Mouse (Mus musculus) neural tube, embryonic 11.5 days (tissue): ENCODE results near the gene Sult1e1. TPM values are rescaled to one million over a fixed set of nuclear protein-coding genes. Genes with fewer than 3 reads are reported as not detected.

Experiments
- ATAC-seq: fragments of 200-750 bp; cut with Nextera tagmentation; 2 replicates; pipeline ENCODE4 v1.8.0; 2017; ENCODE audit warnings: moderate number of reproducible peaks, mild to moderate bottlenecking, moderate TSS enrichment, moderate library complexity; ENCODE audit not compliant: insufficient read depth, low FRiP score, low TSS enrichment
- DNase-seq: peaks from one replicate; pipeline ENCODE4 v3.0.0-alpha.2; 2015; ENCODE audit warnings: low spot score
- H3K27ac ChIP-seq: fragments of 300-500 bp; sonication (generic); 2 replicates; pipeline ENCODE4 v1.5.1; 2014; ENCODE audit warnings: low read depth, mild to moderate bottlenecking, low read length
- H3K27me3 ChIP-seq: fragments of 300-500 bp; sonication (generic); 2 replicates; pipeline ENCODE4 v1.6.1; 2014; ENCODE audit warnings: mild to moderate bottlenecking, low read length, mixed read lengths; ENCODE audit not compliant: control insufficient read depth, insufficient read depth
- H3K36me3 ChIP-seq: fragments of 300-500 bp; sonication (generic); 2 replicates; pipeline ENCODE4 v1.6.1; 2014; ENCODE audit warnings: mild to moderate bottlenecking, low read length, moderate library complexity, mixed read lengths; ENCODE audit not compliant: control insufficient read depth, insufficient read depth
- H3K4me1 ChIP-seq: fragments of 300-500 bp; sonication (generic); 2 replicates; pipeline ENCODE4 v1.6.1; 2014; ENCODE audit warnings: low read length, mixed read lengths; ENCODE audit not compliant: control insufficient read depth, insufficient read depth
- H3K4me2 ChIP-seq: fragments of 300-500 bp; sonication (generic); 2 replicates; pipeline ENCODE4 v1.6.1; 2014; ENCODE audit warnings: low read depth, mild to moderate bottlenecking, moderate library complexity
- H3K4me3 ChIP-seq: fragments of 300-500 bp; sonication (generic); 2 replicates; pipeline ENCODE4 v1.5.1; 2014; ENCODE audit warnings: low read depth, low read length
- H3K9ac ChIP-seq: fragments of 300-500 bp; sonication (generic); 2 replicates; pipeline ENCODE4 v1.6.1; 2014; ENCODE audit warnings: mild to moderate bottlenecking, low read length
- H3K9me3 ChIP-seq: fragments of 300-500 bp; sonication (generic); 2 replicates; pipeline ENCODE4 v1.6.1; 2016; ENCODE audit warnings: low read length; ENCODE audit not compliant: control insufficient read depth
- WGBS: fragments of 180-500 bp; shearing (Covaris S2); extraction: QIAGEN DNeasy Blood & Tissue Kit; methylation state at CpG from one replicate; pipeline ENCODE4 v1.1.7; 2014; 5-methylcytosine and 5-hydroxymethylcytosine counted together
- microRNA-seq: library from miRNA; unstranded; fragments of <30 nt; microRNA quantifications from one replicate; pipeline ENCODE4, GENCODE M21; 2016
- polyA plus RNA-seq: library from polyadenylated mRNA; unstranded; fragments of >200 nt; fragmentation: Nextera tagmentation; extraction: Ambion mirVana; gene quantifications from 2 replicates; pipeline ENCODE4 v1.2.1, GENCODE M21; 2014

The Sult1e1 gene
- polyA plus RNA-seq, 1 experiment from 2014 or later: not detected

DNA sequence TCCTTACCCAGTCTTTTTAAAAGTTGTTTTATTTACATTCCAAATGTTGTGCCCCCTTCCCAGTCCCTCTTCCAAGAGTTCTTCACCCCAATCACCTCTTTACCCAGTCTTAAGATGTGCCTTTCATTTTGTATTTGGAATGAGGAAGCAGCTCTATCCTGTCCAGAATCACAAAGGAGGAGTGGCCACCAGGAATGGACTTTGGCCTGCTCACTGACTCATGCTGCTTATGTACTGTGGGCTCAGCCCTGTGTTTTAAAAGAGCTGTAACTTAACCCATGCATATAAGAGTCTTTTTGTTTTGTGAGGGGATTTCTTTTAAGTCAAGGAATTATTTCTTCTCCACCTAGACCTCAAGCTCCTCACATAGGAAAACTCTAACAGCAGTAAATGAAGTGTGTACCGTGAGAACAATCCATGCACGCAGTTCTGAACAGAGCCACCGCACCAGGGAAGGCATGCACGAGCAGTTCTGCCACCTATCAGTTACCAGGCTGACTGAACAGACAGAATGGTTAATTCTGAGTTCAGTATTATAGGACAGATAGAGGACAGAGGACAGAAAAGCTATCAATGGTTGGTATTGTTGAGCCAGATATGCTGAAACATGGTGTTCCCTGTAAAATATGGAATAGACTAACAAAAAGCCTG lies 55.3 kb downstream of the Sult1e1 start:
- 79% methylated on average over 4 of the region's 4 CpGs for WGBS

GRCm38 (mm10) chr5:87532288-87532687 lies 59.1 kb downstream of the Sult1e1 start:
- H3K27me3 ChIP-seq: no peaks in the 10 kb centered on the region
- no peaks in the 10 kb centered on the region for H3K36me3 ChIP-seq
- H3K4me2 ChIP-seq: no peak overlapping the region
- no peaks in the 10 kb centered on the region for H3K9me3 ChIP-seq
- 73% methylated on average over 2 of the region's 2 CpGs for WGBS
- no peak overlapping the region for H3K9ac ChIP-seq
- no peaks in the 10 kb centered on the region for H3K4me1 ChIP-seq
- DNase-seq: no peak
- H3K27ac ChIP-seq: no peak overlapping the region
- no peak overlapping the region for H3K4me3 ChIP-seq
- no peak for ATAC-seq

More for the DNA sequence above, 55.3 kb downstream of the Sult1e1 start:
- Histone ChIP-seq H3K9ac (no peak overlapping the region), H3K4me3 (no peak overlapping the region), H3K27me3 (no peaks in the 10 kb centered on the region), H3K36me3 (no peaks in the 10 kb centered on the region), H3K27ac (no peak overlapping the region), H3K4me1 (no peaks in the 10 kb centered on the region), H3K9me3 (no peaks in the 10 kb centered on the region), H3K4me2 (no peak overlapping the region)
- DNase-seq (no peak), ATAC-seq (no peak)

Small RNAs within 50 kb of the gene (microRNA-seq; reads per million reads assigned to microRNA genes)
- not detected for gene Mir3969

Other genes starting within 250 kb of the Sult1e1 start
- gene Ugt2b38, start 167.4 kb downstream of the Sult1e1 start, polyA plus RNA-seq: not detected in 2 replicates
- gene Ugt2a2, start 109.3 kb downstream of the Sult1e1 start, polyA plus RNA-seq: not detected in 2 replicates
- not detected in 2 replicates for gene Gm43638, start 104.8 kb downstream of the Sult1e1 start, polyA plus RNA-seq
- gene Ugt2a1, start 100.7 kb downstream of the Sult1e1 start, polyA plus RNA-seq: not detected in 2 replicates
- gene Sult1b1, start 53.4 kb downstream of the Sult1e1 start, polyA plus RNA-seq: not detected in 2 replicates
- gene Sult1d1, start 22.6 kb downstream of the Sult1e1 start, polyA plus RNA-seq: 0.16 TPM in 1 of 2 replicates, not detected in the other
- not detected in 2 replicates for gene Csn1s1, start 74.6 kb upstream of the Sult1e1 start, polyA plus RNA-seq
- gene Csn2, start 108.0 kb upstream of the Sult1e1 start, polyA plus RNA-seq: not detected in 2 replicates
- not detected in 2 replicates for gene Csn1s2a, start 183.0 kb upstream of the Sult1e1 start, polyA plus RNA-seq
- not detected in 2 replicates for gene Csn1s2b, start 216.5 kb upstream of the Sult1e1 start, polyA plus RNA-seq
- not detected in 2 replicates for gene Prr27, start 234.1 kb upstream of the Sult1e1 start, polyA plus RNA-seq